Mouse (Mus musculus) heart, adult 2 months (tissue): ENCODE results near the gene Ttc39d. TPM values are rescaled to one million over a fixed set of nuclear protein-coding genes. Genes with fewer than 3 reads are reported as not detected.
A peak's percentile ranks its signal among the peaks of the same experiment; 100 is the strongest.
"Not testable (repeated sequence)": the region's sequence is repeated elsewhere in the genome, so short reads cannot be mapped to it uniquely, and the experiment has no call there.

Source experiments
- DNase-seq, 2 experiments: peaks; one replicate each; pipeline ENCODE4 v3.0.0; 2021
- H3K27ac ChIP-seq: fragments of 200-600 bp; 2 replicates; pipeline ENCODE4 v1.8.1; 2022
- H3K27me3 ChIP-seq: fragments of 200-500 bp; 2 replicates; pipeline ENCODE4 v1.6.1; 2012; ENCODE audit warnings: mild to moderate bottlenecking, low read length, inconsistent platforms, mixed read lengths; ENCODE audit not compliant: control insufficient read depth, insufficient read depth
- H3K36me3 ChIP-seq: fragments of 200-500 bp; 2 replicates; pipeline ENCODE4 v1.6.1; 2012; ENCODE audit warnings: low read length, inconsistent platforms; ENCODE audit not compliant: control insufficient read depth, insufficient read depth
- H3K4me1 ChIP-seq: fragments of 200-500 bp; 2 replicates; pipeline ENCODE4 v1.6.1; 2011; ENCODE audit warnings: low read length; ENCODE audit not compliant: control insufficient read depth, insufficient read depth
- H3K4me3 ChIP-seq: fragments of 200-600 bp; 2 replicates; pipeline ENCODE4 v1.8.1; 2022
- H3K79me2 ChIP-seq: fragments of 200-500 bp; replicated peaks from 2 replicates; pipeline ENCODE4 v1.6.1; 2012; ENCODE audit warnings: mild to moderate bottlenecking, inconsistent platforms, low read length, moderate library complexity, mixed read lengths; ENCODE audit not compliant: control insufficient read depth, insufficient read depth
- H3K9ac ChIP-seq: fragments of 200-500 bp; 2 replicates; pipeline ENCODE4 v1.6.1; 2012; ENCODE audit warnings: low read depth, mild to moderate bottlenecking, control low read depth, inconsistent platforms, low read length, mixed read lengths
- CTCF ChIP-seq: fragments of 200-600 bp; IDR thresholded peaks from 2 replicates; pipeline ENCODE4 v1.8.1; 2022; ENCODE audit warnings: antibody characterized with exemption, mild to moderate bottlenecking, moderate library complexity
- EP300 ChIP-seq: fragments of 200-500 bp; IDR thresholded peaks from 2 replicates; pipeline ENCODE4 v1.6.1; 2011; ENCODE audit warnings: low read depth, low read length, control low read depth; ENCODE audit not compliant: insufficient read depth
- POLR2A ChIP-seq: fragments of 200-500 bp; IDR thresholded peaks from 2 replicates; pipeline ENCODE4 v1.6.1; 2011; ENCODE audit warnings: mild to moderate bottlenecking, low read depth, low read length, control low read depth; ENCODE audit not compliant: insufficient read depth
- WGBS: fragments of 180-500 bp; shearing (Covaris S2); methylation state at CpG from one replicate; pipeline ENCODE4 v1.1.7; 2018; 5-methylcytosine and 5-hydroxymethylcytosine counted together
- intact Hi-C: fragments of 180-260 bp; cut with DNase I; formaldehyde crosslinking; loops from one replicate; pipeline ENCODE4 v1.15.1; 2025
- polyA plus RNA-seq: library from polyadenylated mRNA; depleted of rRNA; stranded (reverse); fragments of >200 nt; gene quantifications from 2 replicates; pipeline ENCODE4 v1.2.3, GENCODE M21; 2012
- total RNA-seq, 2 experiments: library from RNA; stranded (reverse); gene quantifications; 2 replicates each; pipeline ENCODE4 v1.2.3; 2021

Gene Ttc39d
- total and polyA plus RNA-seq, 3 experiments = 0.10 to 0.18 TPM; not detected in 1

- Histone ChIP-seq H3K27me3 (no peaks in the 10 kb centered on the region), H3K4me1 (no peaks in the 10 kb centered on the region), H3K36me3 (peaks cover 36% of the 10 kb centered on the region), H3K9ac (no peak overlapping the region), H3K27ac (no peak overlapping the region), H3K4me3 (no peak overlapping the region), H3K79me2 (no peaks in the 10 kb centered on the region; the same call in none of the 2 replicates)
- TF ChIP-seq POLR2A = no peak
- TF ChIP-seq EP300 = no peak
- TF ChIP-seq CTCF = no peak
- 88% methylated on average over 3 of the region's 3 CpGs for WGBS
- intact Hi-C loops = no loop called here
- no peak for DNase-seq
Measured at GRCm38 (mm10) chr17:80199160-80199778, 8.0 kb upstream of the Ttc39d start.

- Histone ChIP-seq H3K9ac (no peak overlapping the region; the same call in 1 of the 2 replicates), H3K4me3 (peak overlapping the region; percentile 90), H3K79me2 (peaks cover 3% of the 10 kb centered on the region), H3K27ac (peak overlapping the region; percentile 96), H3K36me3 (peaks cover 42% of the 10 kb centered on the region), H3K27me3 (no peaks in the 10 kb centered on the region), H3K4me1 (peaks cover 6% of the 10 kb centered on the region)
- WGBS = 4% methylated on average over 5 of the region's 5 CpGs
- intact Hi-C loops = loop anchor here (1.0 to 5.0 kb wide), 4 partner anchors 19 to 313 kb away; partner anchors contain the start of genes Gemin6 and Hnrnpll
- TF ChIP-seq POLR2A (no peak), EP300 (no peak), CTCF (no peak)
- DNase-seq = no peak
Measured at GRCm38 (mm10) chr17:80205657-80206056, 1.6 kb upstream of the Ttc39d start.

- WGBS = under 1% methylated on average over 36 of the region's 36 CpGs
- intact Hi-C loops = loop anchor here (1.0 to 5.0 kb wide), 4 partner anchors 18 to 313 kb away; partner anchors contain the start of genes Gemin6 and Hnrnpll
Measured at GRCm38 (mm10) chr17:80206301-80206670, 974 bp upstream of the Ttc39d start.

GRCm38 (mm10) chr17:80213998-80214397 lies 6.7 kb downstream of the Ttc39d start:
- H3K79me2 ChIP-seq, H3K36me3 ChIP-seq, intact Hi-C loops, H3K27me3 ChIP-seq, H3K4me1 ChIP-seq, H3K9ac ChIP-seq, H3K4me3 ChIP-seq, DNase-seq, H3K27ac ChIP-seq: not testable (repeated sequence)
- 93% methylated on average over 4 of the region's 4 CpGs for WGBS

More at GRCm38 (mm10) chr17:80206301-80206670, 974 bp upstream of the Ttc39d start:
- Histone ChIP-seq H3K36me3 (peaks cover 38% of the 10 kb centered on the region), H3K27ac (peak overlapping the region; percentile 96), H3K4me1 (peaks cover 6% of the 10 kb centered on the region), H3K79me2 (peaks cover 3% of the 10 kb centered on the region), H3K27me3 (no peaks in the 10 kb centered on the region), H3K4me3 (peak overlapping the region; percentile 90), H3K9ac (peak overlapping the region; percentile 99)
- DNase-seq = no peak
- TF ChIP-seq EP300 = no peak
- TF ChIP-seq POLR2A = no peak
- TF ChIP-seq CTCF = no peak

GRCm38 (mm10) chr17:80220131-80220530 lies 12.9 kb downstream of the Ttc39d start:
- H3K4me3 ChIP-seq = no peak overlapping the region
- H3K9ac ChIP-seq = no peak overlapping the region
- no peaks in the 10 kb centered on the region for H3K27me3 ChIP-seq
- WGBS = 58% methylated on average over 2 of the region's 2 CpGs
- H3K79me2 ChIP-seq = no peaks in the 10 kb centered on the region
- intact Hi-C loops = no loop called here
- H3K4me1 ChIP-seq = peaks cover 2% of the 10 kb centered on the region
- no peaks in the 10 kb centered on the region for H3K36me3 ChIP-seq
- TF ChIP-seq CTCF = no peak
- TF ChIP-seq EP300 = no peak
- TF ChIP-seq POLR2A = no peak
- no peak for DNase-seq
- H3K27ac ChIP-seq = no peak overlapping the region

GRCm38 (mm10) chr17:80221202-80221601 lies 13.9 kb downstream of the Ttc39d start:
- Histone ChIP-seq H3K79me2 (no peaks in the 10 kb centered on the region), H3K4me3 (no peak overlapping the region), H3K9ac (no peak overlapping the region), H3K4me1 (peaks cover 2% of the 10 kb centered on the region), H3K27ac (no peak overlapping the region), H3K27me3 (no peaks in the 10 kb centered on the region), H3K36me3 (no peaks in the 10 kb centered on the region)
- no peak for TF ChIP-seq CTCF
- no peak for TF ChIP-seq POLR2A
- TF ChIP-seq EP300 = no peak
- no peak for DNase-seq
- 68% methylated on average over 9 of the region's 9 CpGs for WGBS
- intact Hi-C loops = no loop called here
